ENCODE assay signal across 10 mouse cellular contexts in the genomic region with DNA sequence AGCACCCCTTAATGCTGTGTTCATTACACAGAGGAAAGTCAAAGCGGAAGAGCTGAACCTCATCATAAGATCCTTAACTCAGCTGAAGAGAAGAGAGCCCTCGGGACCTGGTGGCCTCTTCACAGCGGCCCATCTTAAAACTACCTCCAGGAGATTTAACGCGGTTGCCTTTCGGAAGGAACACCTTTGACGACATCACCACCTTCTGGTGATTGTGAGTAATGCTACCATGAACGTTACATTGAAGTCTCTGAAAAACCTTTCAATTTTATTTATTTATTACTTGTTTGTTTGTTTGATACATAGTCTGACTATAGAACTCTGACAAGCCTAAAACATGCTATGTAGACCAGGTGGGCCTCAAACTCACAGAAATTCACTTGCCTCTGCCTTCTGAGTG. TPM values are rescaled to one million over a fixed set of nuclear protein-coding genes. Genes with fewer than 3 reads are reported as not detected.
DNase-seq lines count a peak whose midpoint lies in the region; ATAC-seq and TF ChIP-seq lines count a peak whose summit lies in the region.
"Had no signal": no experiment of that assay in that cellular context is flagged by ENCODE, and none has a peak within 500 bp of the region (broad histone marks: within the 10 kb centered on the region; RNA-seq: fewer than 3 reads in every experiment).

No protein-coding gene starts in this region.

- peak; percentile 99; the same call in 1 of the 2 replicates for TF ChIP-seq CTCF in heart, adult 2 months (IDR thresholded peaks at IDR 0.05)

- no peak for TF ChIP-seq EP300 in heart, adult 2 months (IDR thresholded peaks at IDR 0.05; ENCODE audit: insufficient read depth, low read depth, low read length)

- intact Hi-C loops in heart, adult 2 months (cut with DNase I), result loop anchor here (2.0 kb wide), 1 partner anchor 154 kb away; no protein-coding TSS in a partner anchor

- H3K27ac ChIP-seq in heart, adult 2 months, result no peak overlapping the region
- no peak overlapping the region for H3K27ac ChIP-seq in heart, embryonic 10.5 days
- H3K27ac ChIP-seq: embryonic facial prominence, embryonic 13.5 days; limb, embryonic 13.5 days had no signal

- no peak overlapping the region for H3K9ac ChIP-seq in heart, adult 2 months (ENCODE audit: low read depth, low read length)
- H3K9ac ChIP-seq: embryonic facial prominence, embryonic 13.5 days; limb, embryonic 13.5 days had no signal

- H3K79me2 ChIP-seq in heart, adult 2 months (replicated peaks; ENCODE audit: control insufficient read depth, insufficient read depth, low read length), result no peaks in the 10 kb centered on the region

- no peaks in the 10 kb centered on the region for H3K9me3 ChIP-seq in heart, embryonic 10.5 days
- H3K9me3 ChIP-seq: embryonic facial prominence, embryonic 13.5 days; limb, embryonic 13.5 days had no signal

- 13% methylated on average over 8 of the region's 8 CpGs for WGBS in heart, adult 2 months
- WGBS in heart, embryonic 10.5 days, result 8% methylated on average over 8 of the region's 8 CpGs

- no peaks in the 10 kb centered on the region for H3K36me3 ChIP-seq in heart, adult 2 months (ENCODE audit: control insufficient read depth, insufficient read depth, low read length)
- no peaks in the 10 kb centered on the region for H3K36me3 ChIP-seq in heart, embryonic 10.5 days
- H3K36me3 ChIP-seq: embryonic facial prominence, embryonic 13.5 days; limb, embryonic 13.5 days had no signal

- ATAC-seq in hematopoietic stem cell, adult 5-6 weeks (replicated peaks in 1 of 2; ENCODE audit: insufficient read depth in 1 of 2, low FRiP score in 2 of 2, low TSS enrichment in 1 of 2, low read depth in 1 of 2, poor library complexity in 2 of 2, severe bottlenecking in 2 of 2), result peak; percentile 62 to 74

- H3K4me3 ChIP-seq in heart, adult 2 months, result no peak overlapping the region
- H3K4me3 ChIP-seq in heart, embryonic 10.5 days, result no peak overlapping the region
- H3K4me3 ChIP-seq: embryonic facial prominence, embryonic 13.5 days; limb, embryonic 13.5 days had no signal

- peak; percentile 20 to 42 for DNase-seq in heart, adult 2 months
- no peak for DNase-seq in heart, embryonic 10.5 days (ENCODE audit: low spot score)
- DNase-seq in testis, postnatal 10 days (ENCODE audit: low spot score), result peak; percentile 64
- no peak for DNase-seq in testis, postnatal 14 days (ENCODE audit: low spot score)
- DNase-seq in c-Kit-positive CD71-negative TER-119-negative erythroid progenitor cells, embryonic 14.5 days (ENCODE audit: low read depth), result peak; percentile 73
- peak; percentile 85 for DNase-seq in naive thymus-derived CD4-positive, alpha-beta T cell, adult 2 months (ENCODE audit: low read depth)
- DNase-seq in ovary, adult 18-20 months (ENCODE audit: low spot score), result no peak

- no peaks in the 10 kb centered on the region for H3K27me3 ChIP-seq in heart, adult 2 months (ENCODE audit: control insufficient read depth, insufficient read depth, low read length)
- 0 out of 2 replicates have a peak, but pooled peaks cover 5% of the 10 kb centered on the region for H3K27me3 ChIP-seq in heart, embryonic 10.5 days (ENCODE audit: insufficient read depth, poor library complexity, severe bottlenecking)
- H3K27me3 ChIP-seq: embryonic facial prominence, embryonic 13.5 days; limb, embryonic 13.5 days had no signal

- H3K4me1 ChIP-seq in heart, adult 2 months (ENCODE audit: control insufficient read depth, insufficient read depth, low read length), result no peaks in the 10 kb centered on the region
- peaks cover 9% of the 10 kb centered on the region for H3K4me1 ChIP-seq in heart, embryonic 10.5 days

- no peak for TF ChIP-seq POLR2A in heart, adult 2 months (IDR thresholded peaks at IDR 0.05; ENCODE audit: insufficient read depth, low read depth, low read length)

RNA-seq across cellular contexts. Expression of gene Fam76a, which starts 8.4 kb away (rescaled TPM):
- 10 to 100 TPM; 29.5 to 45.1 TPM for total RNA-seq in heart, adult 2 months (2021)
- polyA plus RNA-seq in heart, adult 2 months (2012; rRNA removed), result 13.3 and 16.3 TPM in 2 replicates
- 32.3 and 33.1 TPM in 2 replicates for polyA plus RNA-seq in heart, embryonic 10.5 days (2016; fragmentation: Nextera tagmentation; extraction: Ambion mirVana)
- 24.4 and 25.1 TPM in 2 replicates for total RNA-seq in hematopoietic stem cell, adult 5-6 weeks (2017)

RNA-seq across cellular contexts. Expression of gene Fgr, which starts 43.1 kb away (rescaled TPM):
- under 1 TPM; 0.43 to 0.47 TPM for total RNA-seq in heart, adult 2 months (2021)
- polyA plus RNA-seq in heart, adult 2 months (2012; rRNA removed), result 0.73 and 1.7 TPM in 2 replicates
- 0.36 and 0.43 TPM in 2 replicates for polyA plus RNA-seq in heart, embryonic 10.5 days (2016; fragmentation: Nextera tagmentation; extraction: Ambion mirVana)
- total RNA-seq in hematopoietic stem cell, adult 5-6 weeks (2017), result 5.2 and 8.8 TPM in 2 replicates

RNA-seq across cellular contexts. Expression of gene Stx12, which starts 46.5 kb away (rescaled TPM):
- 10 to 100 TPM; 32.5 to 32.8 TPM for total RNA-seq in heart, adult 2 months (2021)
- 16.2 and 31.7 TPM in 2 replicates for polyA plus RNA-seq in heart, adult 2 months (2012; rRNA removed)
- 54.6 and 58.1 TPM in 2 replicates for polyA plus RNA-seq in heart, embryonic 10.5 days (2016; fragmentation: Nextera tagmentation; extraction: Ambion mirVana)
- total RNA-seq in hematopoietic stem cell, adult 5-6 weeks (2017), result 31.2 and 42.2 TPM in 2 replicates

Comparison
In these comparisons a context has a peak if more than half of its experiments do, and no peak if none do; other contexts are left out.
1. DNase-seq: peak in heart, adult 2 months (2 of 2), testis, postnatal 10 days (single experiment), c-Kit-positive CD71-negative TER-119-negative erythroid progenitor cells, embryonic 14.5 days (single experiment) and naive thymus-derived CD4-positive, alpha-beta T cell, adult 2 months (single experiment); none in heart, embryonic 10.5 days (single experiment), testis, postnatal 14 days (single experiment) and ovary, adult 18-20 months (single experiment).